Mouse (Mus musculus) hindbrain, embryonic 14.5 days (tissue): ENCODE measurements around the gene Cyp11a1. TPM values are rescaled to one million over a fixed set of nuclear protein-coding genes. Genes with fewer than 3 reads are reported as not detected.

Source experiments
- ATAC-seq: fragments of 200-750 bp; cut with Nextera tagmentation; 2 replicates; pipeline ENCODE4 v1.8.0; 2017; ENCODE audit warnings: moderate number of reproducible peaks, mild to moderate bottlenecking, moderate TSS enrichment, moderate library complexity; ENCODE audit not compliant: low FRiP score
- DNase-seq: peaks from one replicate; pipeline ENCODE4 v3.0.0-alpha.2; 2015; ENCODE audit warnings: low spot score
- H3K27ac ChIP-seq: fragments of 300-500 bp; sonication (generic); 2 replicates; pipeline ENCODE4 v1.5.1; 2014; ENCODE audit warnings: mild to moderate bottlenecking, moderate library complexity
- H3K27me3 ChIP-seq: fragments of 300-500 bp; sonication (generic); 2 replicates; pipeline ENCODE4 v1.6.1; 2014; ENCODE audit warnings: mild to moderate bottlenecking, low read length, mixed read lengths; ENCODE audit not compliant: control insufficient read depth, insufficient read depth
- H3K36me3 ChIP-seq: fragments of 300-500 bp; sonication (generic); replicated peaks from 2 replicates; pipeline ENCODE4 v1.6.1; 2014; ENCODE audit not compliant: control insufficient read depth, insufficient read depth
- H3K4me1 ChIP-seq: fragments of 300-500 bp; sonication (generic); replicated peaks from 2 replicates; pipeline ENCODE4 v1.6.1; 2014; ENCODE audit warnings: antibody characterized with exemption, low read length, mixed read lengths; ENCODE audit not compliant: control insufficient read depth, insufficient read depth
- H3K4me2 ChIP-seq: fragments of 300-500 bp; sonication (generic); replicated peaks from 2 replicates; pipeline ENCODE4 v1.6.1; 2014; ENCODE audit warnings: mild to moderate bottlenecking, moderate library complexity
- H3K4me3 ChIP-seq: fragments of 300-500 bp; sonication (generic); replicated peaks from 2 replicates; pipeline ENCODE4 v1.5.1; 2014; ENCODE audit warnings: mild to moderate bottlenecking, low read length
- H3K9ac ChIP-seq: fragments of 300-500 bp; sonication (generic); 2 replicates; pipeline ENCODE4 v1.6.1; 2014
- H3K9me3 ChIP-seq: fragments of 300-500 bp; sonication (generic); 2 replicates; pipeline ENCODE4 v1.6.1; 2016; ENCODE audit warnings: low read length; ENCODE audit not compliant: control insufficient read depth
- WGBS: fragments of 180-500 bp; shearing (Covaris S2); extraction: QIAGEN DNeasy Blood & Tissue Kit; methylation state at CpG from one replicate; pipeline ENCODE4 v1.1.7; 2014; 5-methylcytosine and 5-hydroxymethylcytosine counted together
- polyA plus RNA-seq: library from polyadenylated mRNA; unstranded; fragments of >200 nt; fragmentation: Nextera tagmentation; extraction: Ambion mirVana; gene quantifications from 2 replicates; pipeline ENCODE4 v1.2.1, GENCODE M21; 2014

Gene Cyp11a1
- polyA plus RNA-seq, 1 experiment from 2014 or later = 0.39 TPM

- DNase-seq (no peak), ATAC-seq (no peak)
- no peaks in the 10 kb centered on the region for H3K9me3 ChIP-seq
- H3K27ac ChIP-seq = no peak overlapping the region
- no peaks in the 10 kb centered on the region for H3K27me3 ChIP-seq
- 0 out of 2 replicates have a peak, but pooled peaks cover under 1% of the 10 kb centered on the region for H3K4me1 ChIP-seq
- WGBS = 67% methylated on average over 8 of the region's 8 CpGs
- H3K9ac ChIP-seq = no peak overlapping the region
- H3K4me3 ChIP-seq = no peak overlapping the region
- H3K4me2 ChIP-seq = no peak overlapping the region
- H3K36me3 ChIP-seq = no peaks in the 10 kb centered on the region
These were observed 8.4 kb downstream of the Cyp11a1 start for GRCm38 (mm10) chr9:58014393-58015160.

- ATAC-seq = no peak
- Histone ChIP-seq H3K27ac (no peak overlapping the region), H3K36me3 (no peaks in the 10 kb centered on the region), H3K4me1 (no peaks in the 10 kb centered on the region), H3K9ac (no peak overlapping the region), H3K27me3 (no peaks in the 10 kb centered on the region), H3K4me2 (no peak overlapping the region), H3K4me3 (no peak overlapping the region), H3K9me3 (no peaks in the 10 kb centered on the region)
- no peak for DNase-seq
- WGBS = 91% methylated on average over 6 of the region's 6 CpGs
These were observed 9.6 kb downstream of the Cyp11a1 start for GRCm38 (mm10) chr9:58015856-58016255.

DNA sequence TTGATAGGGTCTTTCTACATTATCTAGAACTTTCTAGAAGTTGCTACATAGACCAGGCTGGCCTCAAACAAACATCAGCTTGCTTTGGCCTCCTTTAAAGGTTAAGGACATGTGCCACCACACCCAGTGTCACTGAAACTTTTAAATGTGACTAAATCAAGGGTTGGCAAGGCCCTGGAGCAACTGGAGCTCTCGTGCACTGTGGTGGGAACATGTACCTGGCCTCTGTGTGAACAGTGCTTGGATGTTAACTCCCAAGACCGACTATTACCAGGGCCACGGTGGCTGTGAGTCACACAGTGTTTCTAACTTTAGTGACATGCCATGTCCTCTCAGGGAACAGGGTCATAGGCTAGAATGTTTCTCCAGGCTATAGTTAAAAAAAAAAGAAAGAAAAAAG is 10.8 kb downstream of the Cyp11a1 start:
- H3K4me2 ChIP-seq = no peak overlapping the region
- H3K36me3 ChIP-seq = no peaks in the 10 kb centered on the region
- H3K27ac ChIP-seq = no peak overlapping the region
- ATAC-seq (no peak), DNase-seq (no peak)
- no peaks in the 10 kb centered on the region for H3K9me3 ChIP-seq
- WGBS = 82% methylated on average over 3 of the region's 3 CpGs
- no peaks in the 10 kb centered on the region for H3K4me1 ChIP-seq
- no peak overlapping the region for H3K9ac ChIP-seq
- no peak overlapping the region for H3K4me3 ChIP-seq
- no peaks in the 10 kb centered on the region for H3K27me3 ChIP-seq

GRCm38 (mm10) chr9:58018385-58018784 is 12.2 kb downstream of the Cyp11a1 start:
- Histone ChIP-seq H3K9me3 (no peaks in the 10 kb centered on the region), H3K4me2 (no peak overlapping the region), H3K36me3 (no peaks in the 10 kb centered on the region), H3K27ac (no peak overlapping the region), H3K9ac (no peak overlapping the region), H3K4me3 (no peak overlapping the region), H3K4me1 (no peaks in the 10 kb centered on the region), H3K27me3 (no peaks in the 10 kb centered on the region)
- DNase-seq = no peak
- ATAC-seq = no peak
- WGBS = 89% methylated on average over 5 of the region's 5 CpGs

DNA sequence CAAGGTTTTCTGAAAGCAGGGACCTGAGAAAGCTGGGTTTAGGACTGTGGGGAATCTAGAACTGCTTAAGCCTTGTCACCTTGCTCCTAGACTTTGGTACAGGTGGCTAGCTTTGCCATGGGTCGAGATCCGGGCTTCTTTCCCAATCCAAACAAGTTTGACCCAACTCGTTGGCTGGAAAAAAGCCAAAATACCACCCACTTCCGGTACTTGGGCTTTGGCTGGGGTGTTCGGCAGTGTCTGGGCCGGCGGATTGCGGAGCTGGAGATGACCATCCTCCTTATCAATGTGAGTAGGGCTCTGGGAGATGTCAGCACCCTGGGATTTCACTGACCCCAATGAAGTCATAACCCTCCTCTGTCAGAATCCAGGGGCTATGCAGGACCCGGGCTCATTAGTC is 19.8 kb downstream of the Cyp11a1 start:
- no peak overlapping the region for H3K4me3 ChIP-seq
- no peak overlapping the region for H3K9ac ChIP-seq
- 94% methylated on average over 9 of the region's 9 CpGs for WGBS
- no peaks in the 10 kb centered on the region for H3K36me3 ChIP-seq
- DNase-seq = no peak
- H3K4me1 ChIP-seq = no peaks in the 10 kb centered on the region
- no peak overlapping the region for H3K4me2 ChIP-seq
- ATAC-seq = no peak
- H3K27me3 ChIP-seq = no peaks in the 10 kb centered on the region
- H3K27ac ChIP-seq = no peak overlapping the region
- no peaks in the 10 kb centered on the region for H3K9me3 ChIP-seq

DNA sequence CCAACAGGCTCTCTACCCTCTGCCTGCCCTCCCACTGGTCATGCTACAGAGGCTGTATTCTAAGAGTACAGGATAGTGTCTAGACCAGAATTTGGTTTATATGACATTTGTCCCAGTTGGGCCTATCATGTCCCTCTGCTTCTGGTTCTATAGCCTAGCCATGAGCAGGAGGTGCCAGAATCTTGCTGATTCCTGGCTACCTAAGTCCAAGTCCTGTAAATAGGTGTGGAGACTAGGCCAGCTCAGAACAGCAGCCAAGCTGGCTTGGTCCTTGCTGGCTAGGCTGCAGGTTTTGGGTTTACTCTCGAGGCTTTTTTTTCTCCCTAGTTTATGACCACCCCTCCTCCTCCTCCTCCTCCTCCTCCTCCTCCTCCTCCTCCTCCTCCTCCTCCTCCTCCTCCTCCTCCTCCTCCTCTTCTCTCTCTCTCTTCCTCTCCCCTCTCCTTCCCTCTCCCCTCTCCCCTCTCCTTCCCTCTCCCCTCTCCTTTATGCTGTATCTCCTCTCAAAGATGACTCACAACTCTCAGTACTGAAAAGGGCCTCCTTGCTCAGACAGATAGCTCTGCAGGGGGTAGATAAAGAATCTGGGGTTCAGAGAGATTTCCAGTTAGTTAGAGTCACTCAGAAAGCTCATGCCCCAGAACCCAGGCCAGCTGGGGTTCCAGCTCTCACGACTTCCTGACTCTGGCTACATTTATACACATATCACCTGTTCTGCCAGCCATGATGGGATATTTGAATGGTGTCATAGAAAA is 21.4 kb downstream of the Cyp11a1 start:
- DNase-seq (no peak), ATAC-seq (no peak)
- Histone ChIP-seq H3K9me3 (no peaks in the 10 kb centered on the region), H3K27ac (no peak overlapping the region), H3K27me3 (no peaks in the 10 kb centered on the region), H3K4me1 (no peaks in the 10 kb centered on the region), H3K9ac (no peak overlapping the region), H3K4me3 (no peak overlapping the region), H3K4me2 (no peak overlapping the region), H3K36me3 (no peaks in the 10 kb centered on the region)
- 54% methylated on average over 2 of the region's 2 CpGs for WGBS

GRCm38 (mm10) chr9:58028841-58029240 is 22.6 kb downstream of the Cyp11a1 start:
- ATAC-seq (no peak), DNase-seq (no peak)
- WGBS = 76% methylated on average over 5 of the region's 5 CpGs
- Histone ChIP-seq H3K9ac (no peak overlapping the region), H3K27me3 (no peaks in the 10 kb centered on the region), H3K4me2 (no peak overlapping the region), H3K36me3 (no peaks in the 10 kb centered on the region), H3K9me3 (no peaks in the 10 kb centered on the region), H3K27ac (no peak overlapping the region), H3K4me3 (no peak overlapping the region), H3K4me1 (no peaks in the 10 kb centered on the region)

DNA sequence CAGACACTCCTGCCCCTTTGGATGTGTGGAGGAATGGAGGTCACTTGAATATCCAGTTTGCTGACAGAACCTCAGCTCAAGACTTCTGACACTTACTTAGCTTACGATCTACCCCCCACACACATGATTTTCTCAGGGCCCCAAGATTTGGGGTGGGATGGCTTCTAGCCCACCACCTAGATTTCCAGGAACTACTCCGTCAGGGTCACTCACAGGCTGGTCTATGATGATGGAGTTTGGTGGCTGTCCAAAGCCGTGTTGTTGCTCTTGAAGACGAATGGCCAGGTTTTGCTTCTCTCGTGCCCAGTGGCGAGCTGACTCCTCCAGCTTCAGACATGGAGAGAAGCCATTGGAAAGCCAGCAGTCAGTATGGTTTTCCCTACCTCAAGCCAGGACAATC is 23.4 kb downstream of the Cyp11a1 start:
- H3K4me3 ChIP-seq = no peak overlapping the region
- no peak overlapping the region for H3K9ac ChIP-seq
- DNase-seq (no peak), ATAC-seq (no peak)
- H3K4me2 ChIP-seq = no peak overlapping the region
- no peak overlapping the region for H3K27ac ChIP-seq
- H3K9me3 ChIP-seq = no peaks in the 10 kb centered on the region
- no peaks in the 10 kb centered on the region for H3K27me3 ChIP-seq
- no peaks in the 10 kb centered on the region for H3K4me1 ChIP-seq
- H3K36me3 ChIP-seq = no peaks in the 10 kb centered on the region
- WGBS = 90% methylated on average over 6 of the region's 6 CpGs

GRCm38 (mm10) chr9:58031895-58032294 is 25.7 kb downstream of the Cyp11a1 start:
- Histone ChIP-seq H3K9ac (no peak overlapping the region), H3K27me3 (no peaks in the 10 kb centered on the region), H3K4me3 (no peak overlapping the region), H3K4me1 (no peaks in the 10 kb centered on the region), H3K36me3 (no peaks in the 10 kb centered on the region), H3K9me3 (no peaks in the 10 kb centered on the region), H3K27ac (no peak overlapping the region), H3K4me2 (no peak overlapping the region)
- DNase-seq = no peak
- ATAC-seq = no peak
- 84% methylated on average over 5 of the region's 5 CpGs for WGBS
